Mouse (Mus musculus): ENCODE results near the gene Nfkbil1.

DNA sequence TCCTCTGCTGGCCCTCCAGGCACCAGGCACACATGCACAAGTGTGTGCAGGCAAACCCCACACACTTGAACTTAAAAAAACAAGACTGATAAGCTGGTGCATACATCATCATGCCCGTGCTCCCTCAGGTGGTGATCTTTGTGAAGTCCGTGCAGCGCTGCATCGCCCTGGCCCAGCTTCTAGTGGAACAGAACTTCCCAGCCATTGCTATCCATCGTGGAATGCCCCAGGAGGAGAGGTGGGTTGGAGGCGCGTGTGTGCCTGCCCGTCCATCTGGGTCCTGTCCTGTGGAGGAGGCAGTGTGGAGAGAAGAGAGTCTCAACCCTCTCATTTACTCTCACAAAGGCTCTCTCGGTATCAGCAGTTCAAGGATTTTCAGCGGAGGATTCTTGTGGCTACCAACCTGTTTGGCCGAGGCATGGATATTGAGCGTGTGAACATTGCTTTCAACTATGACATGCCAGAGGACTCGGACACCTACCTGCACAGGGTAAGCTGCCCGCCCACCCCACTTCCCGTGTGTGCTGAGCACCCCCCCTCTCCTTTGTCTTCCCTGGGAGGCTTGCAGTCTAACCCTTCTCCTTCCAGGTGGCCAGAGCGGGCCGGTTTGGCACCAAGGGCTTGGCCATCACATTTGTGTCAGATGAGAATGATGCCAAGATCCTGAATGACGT, 17.2 kb upstream of the Nfkbil1 start:
- TF ChIP-seq POLR2A (IDR thresholded peaks at IDR 0.05; ENCODE audit: insufficient read depth, low read length) (no peak), EP300 (IDR thresholded peaks at IDR 0.05; ENCODE audit: insufficient read depth, low read depth, low read length) (no peak)
